Mouse (Mus musculus): ENCODE measurements around the gene Nol7.

DNA sequence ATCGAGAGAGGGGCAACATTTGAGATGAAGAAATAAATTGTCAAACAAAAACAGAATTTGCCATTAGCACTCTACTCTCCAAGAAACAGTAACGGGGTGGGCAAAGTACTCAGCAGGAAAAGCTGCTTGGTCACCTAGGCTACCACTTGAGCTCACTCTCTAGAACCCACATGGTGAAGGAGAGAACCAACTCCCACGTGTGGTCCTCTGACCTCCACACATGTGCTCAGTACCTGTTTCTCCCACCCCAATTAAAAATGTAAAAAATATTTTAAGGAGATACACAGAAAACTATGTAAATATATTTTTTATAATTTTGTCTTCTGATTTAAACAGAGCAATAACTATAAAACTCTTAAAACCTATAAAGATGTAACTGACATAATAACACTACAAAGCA, 49.5 kb downstream of the Nol7 start:
- TF ChIP-seq POLR2A (IDR thresholded peaks at IDR 0.05; ENCODE audit: extremely low read depth, insufficient read depth, low read length): no peak
- no peak for TF ChIP-seq CTCF (IDR thresholded peaks at IDR 0.05; ENCODE audit: extremely low read depth, insufficient read depth, low read length)
